ENCODE assay signal across 8 mouse cellular contexts in genomic region chr1:171504586-171504985, GRCm38 (mm10). TPM values are rescaled to one million over a fixed set of nuclear protein-coding genes. Genes with fewer than 3 reads are reported as not detected.
DNase-seq lines count a peak whose midpoint lies in the region; ATAC-seq and TF ChIP-seq lines count a peak whose summit lies in the region.

No protein-coding gene starts in this region.

- no peaks in the 10 kb centered on the region for H3K27me3 ChIP-seq in heart, embryonic 13.5 days (replicated peaks)
- H3K27me3 ChIP-seq in G1E (ENCODE audit: insufficient read depth, low read length): no peaks in the 10 kb centered on the region
- H3K27me3 ChIP-seq in hindbrain, embryonic 11.5 days (ENCODE audit: control insufficient read depth, insufficient read depth, low read length): no peaks in the 10 kb centered on the region
- no peaks in the 10 kb centered on the region for H3K27me3 ChIP-seq in midbrain, embryonic 12.5 days

- WGBS in heart, embryonic 13.5 days: 78% methylated on average over 4 of the region's 4 CpGs
- WGBS in hindbrain, embryonic 11.5 days: 84% methylated on average over 4 of the region's 4 CpGs
- WGBS in midbrain, embryonic 12.5 days: 79% methylated on average over 4 of the region's 4 CpGs

- H3K27ac ChIP-seq in heart, embryonic 13.5 days (replicated peaks): no peak overlapping the region
- H3K27ac ChIP-seq in hindbrain, embryonic 11.5 days (ENCODE audit: low read depth, low read length): no peak overlapping the region
- H3K27ac ChIP-seq in midbrain, embryonic 12.5 days (replicated peaks): no peak overlapping the region

- H3K4me3 ChIP-seq in heart, embryonic 13.5 days: peak overlapping the region; percentile 77
- H3K4me3 ChIP-seq in G1E (ENCODE audit: low read depth, low read length): peak overlapping the region; percentile 47; the same call in 1 of the 2 replicates
- H3K4me3 ChIP-seq in hindbrain, embryonic 11.5 days (ENCODE audit: low read depth, low read length): peak overlapping the region; percentile 19; the same call in 1 of the 2 replicates
- peak overlapping the region; percentile 61 for H3K4me3 ChIP-seq in midbrain, embryonic 12.5 days

- no peak for TF ChIP-seq CTCF in G1E (IDR thresholded peaks at IDR 0.05; ENCODE audit: low read depth, low read length)

- no peak for DNase-seq in heart, postnatal 4 days
- DNase-seq in G1E (ENCODE audit: low spot score): no peak
- peak; percentile 18 for DNase-seq in hindbrain, embryonic 11.5 days (ENCODE audit: low spot score)
- no peak for DNase-seq in ovary, adult 18-20 months (ENCODE audit: low spot score)
- DNase-seq in spleen, postnatal 10 days (ENCODE audit: low spot score in 2 of 2): no peak
- DNase-seq in ovary, postnatal 10 days (ENCODE audit: low spot score): no peak

- no peaks in the 10 kb centered on the region for H3K36me3 ChIP-seq in heart, embryonic 13.5 days
- peaks cover 3% of the 10 kb centered on the region for H3K36me3 ChIP-seq in G1E (replicated peaks)
- H3K36me3 ChIP-seq in hindbrain, embryonic 11.5 days (ENCODE audit: control insufficient read depth, insufficient read depth, low read length): no peaks in the 10 kb centered on the region
- H3K36me3 ChIP-seq in midbrain, embryonic 12.5 days: no peaks in the 10 kb centered on the region

- H3K4me2 ChIP-seq in heart, embryonic 13.5 days: peak overlapping the region; percentile 83
- H3K4me2 ChIP-seq in hindbrain, embryonic 11.5 days (replicated peaks; ENCODE audit: low read depth, low read length): peak overlapping the region; percentile 33
- peak overlapping the region; percentile 61 for H3K4me2 ChIP-seq in midbrain, embryonic 12.5 days (replicated peaks)

- peaks cover 17% of the 10 kb centered on the region for H3K4me1 ChIP-seq in heart, embryonic 13.5 days
- H3K4me1 ChIP-seq in G1E (ENCODE audit: insufficient read depth, low read depth, low read length): peaks cover 36% of the 10 kb centered on the region
- H3K4me1 ChIP-seq in hindbrain, embryonic 11.5 days (replicated peaks; ENCODE audit: control insufficient read depth, insufficient read depth, low read length): no peaks in the 10 kb centered on the region; the same call in 1 of the 2 replicates
- H3K4me1 ChIP-seq in midbrain, embryonic 12.5 days: peaks cover 8% of the 10 kb centered on the region

- no peaks in the 10 kb centered on the region for H3K9me3 ChIP-seq in heart, embryonic 13.5 days
- H3K9me3 ChIP-seq in G1E (replicated peaks): no peaks in the 10 kb centered on the region
- H3K9me3 ChIP-seq in hindbrain, embryonic 11.5 days (ENCODE audit: control insufficient read depth, low read length): no peaks in the 10 kb centered on the region
- H3K9me3 ChIP-seq in midbrain, embryonic 12.5 days: no peaks in the 10 kb centered on the region

- ATAC-seq in heart, embryonic 13.5 days (ENCODE audit: extremely low read depth, insufficient number of reproducible peaks, low FRiP score, low TSS enrichment): no peak
- no peak for ATAC-seq in G1E (ENCODE audit: extremely low read depth, insufficient number of reproducible peaks, low FRiP score, poor library complexity, severe bottlenecking)
- no peak for ATAC-seq in hindbrain, embryonic 11.5 days (ENCODE audit: low FRiP score)
- ATAC-seq in midbrain, embryonic 12.5 days (ENCODE audit: low FRiP score, low read depth): no peak

- peak overlapping the region; percentile 93 for H3K9ac ChIP-seq in heart, embryonic 13.5 days
- no peak overlapping the region for H3K9ac ChIP-seq in hindbrain, embryonic 11.5 days (ENCODE audit: low read depth, low read length)
- peak overlapping the region; percentile 79; the same call in 1 of the 2 replicates for H3K9ac ChIP-seq in midbrain, embryonic 12.5 days (replicated peaks)

RNA-seq across cellular contexts. Expression of gene Alyref2, which starts 1.3 kb away (rescaled TPM):
- 12.8 and 15.6 TPM in 2 replicates for polyA plus RNA-seq in heart, embryonic 13.5 days (2015; fragmentation: Nextera tagmentation; extraction: Ambion mirVana)
- 1 to 10 TPM; 4.3 to 4.9 TPM for total RNA-seq in heart, postnatal 4 days (2021)
- total RNA-seq in G1E (2014; fragmentation: Nextera tagmentation) (5.7 and 6.2 TPM in 2 replicates), G1E (2017) (4.5 and 6.6 TPM in 2 replicates)
- 10.5 and 10.7 TPM in 2 replicates for polyA plus RNA-seq in G1E (2012)
- polyA plus RNA-seq in hindbrain, embryonic 11.5 days (2014; fragmentation: Nextera tagmentation; extraction: Ambion mirVana): 15.4 and 17.5 TPM in 2 replicates
- 19.0 and 21.8 TPM in 2 replicates for polyA plus RNA-seq in midbrain, embryonic 12.5 days (2016; fragmentation: Nextera tagmentation; extraction: Ambion mirVana)

RNA-seq across cellular contexts. Expression of gene Itln1, which starts 30.5 kb away (rescaled TPM):
- polyA plus RNA-seq in heart, embryonic 13.5 days (2015; fragmentation: Nextera tagmentation; extraction: Ambion mirVana): not detected in 2 replicates
- not detected for total RNA-seq in heart, postnatal 4 days (2021)
- total RNA-seq in G1E (2014; fragmentation: Nextera tagmentation): not detected in 2 replicates
- total RNA-seq in G1E (2017): not detected in 2 replicates
- polyA plus RNA-seq in G1E (2012): not detected in 2 replicates
- not detected in 2 replicates for polyA plus RNA-seq in hindbrain, embryonic 11.5 days (2014; fragmentation: Nextera tagmentation; extraction: Ambion mirVana)
- polyA plus RNA-seq in midbrain, embryonic 12.5 days (2016; fragmentation: Nextera tagmentation; extraction: Ambion mirVana): not detected in 2 replicates

RNA-seq across cellular contexts. Expression of gene Cd244a, which starts 54.4 kb away (rescaled TPM):
- polyA plus RNA-seq in heart, embryonic 13.5 days (2015; fragmentation: Nextera tagmentation; extraction: Ambion mirVana): 0.11 TPM in 1 of 2 replicates, not detected in the other
- under 1 TPM; 0.07 to 0.16 TPM for total RNA-seq in heart, postnatal 4 days (2021)
- total RNA-seq in G1E (2014; fragmentation: Nextera tagmentation) (not detected in 2 replicates), G1E (2017) (0.17 and 0.44 TPM in 2 replicates)
- polyA plus RNA-seq in G1E (2012): not detected in 2 replicates
- polyA plus RNA-seq in hindbrain, embryonic 11.5 days (2014; fragmentation: Nextera tagmentation; extraction: Ambion mirVana): not detected in 2 replicates
- polyA plus RNA-seq in midbrain, embryonic 12.5 days (2016; fragmentation: Nextera tagmentation; extraction: Ambion mirVana): not detected in 2 replicates

Comparison
In these comparisons a context has a peak if more than half of its experiments do, and no peak if none do; other contexts are left out.
1. H3K4me2 ChIP-seq: peak in every context shown above with its lines; median percentile 83 in heart, embryonic 13.5 days; 61 in midbrain, embryonic 12.5 days; 33 in hindbrain, embryonic 11.5 days.
2. H3K4me3 ChIP-seq: peak in every context shown above with its lines; median percentile 77 in heart, embryonic 13.5 days; 61 in midbrain, embryonic 12.5 days; 47 in G1E; 19 in hindbrain, embryonic 11.5 days.